Mouse (Mus musculus) mesoderm, embryonic 11.5 days (tissue): Measurements from ENCODE around the gene Mkks.

Source experiments
- DNase-seq: peaks from one replicate; pipeline ENCODE4 v3.0.0-alpha.2; 2012; ENCODE audit warnings: low read depth, low spot score

The Mkks gene

DNA sequence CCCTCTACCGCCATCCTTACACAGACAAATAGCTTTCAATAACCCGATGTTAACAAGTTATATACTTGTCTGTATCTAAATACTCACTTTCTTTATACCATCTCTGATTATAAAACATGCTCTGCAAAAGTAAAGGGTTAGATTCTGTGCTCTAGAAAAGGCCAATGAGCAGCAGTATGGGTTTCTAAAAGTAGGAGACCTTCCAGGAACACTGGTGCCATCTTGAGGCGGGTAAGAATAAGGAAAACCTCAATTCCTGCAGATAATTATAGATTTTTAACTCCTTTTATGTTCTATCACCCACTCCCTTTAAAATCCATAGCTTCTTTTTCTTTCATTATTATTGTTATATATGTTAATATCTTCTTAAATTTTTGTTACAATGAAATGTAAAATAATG, 55.3 kb downstream of the Mkks start:
- no peak for DNase-seq

DNA sequence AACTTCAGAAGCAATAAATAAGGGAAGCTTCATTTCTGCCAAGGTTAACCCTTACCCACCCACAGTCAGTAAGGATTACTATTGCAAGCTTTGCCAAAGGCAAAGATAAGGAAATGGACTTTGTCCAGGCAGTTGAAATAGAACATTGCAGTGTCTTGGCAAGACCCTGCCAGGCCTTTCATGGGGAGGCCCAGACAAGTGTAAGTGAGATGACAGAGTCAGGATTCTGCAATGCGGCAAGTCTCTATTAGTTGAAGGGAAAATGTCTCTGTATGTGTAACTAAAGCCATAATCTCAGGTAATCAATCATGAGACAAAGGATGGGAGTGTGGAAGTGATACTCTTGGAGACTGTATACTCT, 56.5 kb downstream of the Mkks start:
- DNase-seq: no peak

DNA sequence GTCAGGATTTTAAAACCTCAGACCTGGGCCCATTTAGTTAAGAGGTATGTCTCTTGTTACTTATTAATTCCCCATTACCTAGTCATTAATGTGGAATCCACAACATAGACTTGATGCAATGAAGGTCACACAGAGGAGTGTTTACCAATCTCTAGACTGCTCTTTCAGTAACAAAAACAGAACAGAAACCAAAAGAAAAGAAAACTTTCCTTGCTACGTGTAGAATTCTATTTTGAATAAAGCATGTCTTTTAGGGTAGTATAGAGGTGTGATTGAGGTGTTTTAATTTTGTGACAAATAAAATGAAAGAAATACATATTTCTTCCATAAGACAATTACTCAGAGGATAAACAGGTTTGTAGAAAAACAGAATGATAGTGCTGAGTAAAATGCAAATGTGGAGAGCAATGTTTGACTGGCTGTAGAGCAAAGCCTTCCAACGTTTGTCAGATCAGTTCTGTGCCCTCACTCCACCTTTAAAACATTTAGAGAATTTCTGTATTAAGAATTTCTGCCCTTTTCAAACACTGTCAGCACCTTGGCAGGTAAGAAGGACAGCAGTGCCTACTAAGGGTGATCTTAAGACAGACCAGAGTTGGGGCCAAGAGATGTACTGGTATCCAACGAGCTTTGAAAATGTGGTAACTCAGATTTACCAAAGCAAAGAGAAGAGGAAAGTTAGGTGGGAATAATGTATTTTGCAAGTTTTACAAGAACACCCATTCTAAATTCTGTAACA, 57.0 kb downstream of the Mkks start:
- no peak for DNase-seq

DNA sequence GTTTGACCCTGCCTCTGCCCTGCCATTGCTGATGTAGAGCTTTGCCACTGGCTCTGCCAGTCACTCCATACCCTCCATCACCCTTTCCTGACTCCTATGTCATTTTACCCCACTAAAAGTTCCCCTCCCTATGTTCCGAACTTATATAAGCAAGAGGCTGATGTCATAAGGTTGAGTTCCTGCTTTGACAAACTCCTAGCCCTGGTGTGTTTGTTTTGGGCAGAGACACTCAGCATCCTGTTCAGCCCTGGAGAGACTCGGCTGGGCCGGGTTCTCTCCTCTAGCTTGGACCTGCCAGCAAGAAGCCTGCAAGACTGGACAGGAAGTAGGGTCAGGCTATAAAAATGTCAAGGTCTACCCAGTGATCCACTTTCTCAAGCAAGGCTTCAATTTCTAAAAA, 58.3 kb downstream of the Mkks start:
- no peak for DNase-seq

DNA sequence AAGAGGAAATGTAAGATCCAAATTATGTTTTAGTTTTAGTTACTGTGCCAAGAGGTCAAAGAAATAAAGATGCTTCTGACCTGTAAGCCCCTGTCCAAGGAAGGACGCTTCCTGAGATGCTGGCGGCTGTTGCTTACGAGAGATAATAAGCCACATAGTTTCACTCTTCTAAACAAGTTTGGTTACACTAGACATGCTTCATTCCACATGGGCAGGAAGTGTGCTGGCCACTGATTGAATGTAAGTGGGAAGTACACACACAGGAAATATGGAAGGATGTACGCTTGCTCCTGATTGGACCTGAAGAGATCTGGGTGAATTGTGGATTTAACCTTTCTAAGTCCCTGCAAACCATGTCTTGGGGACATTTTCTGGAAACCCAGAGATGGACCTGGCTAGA, 63.6 kb downstream of the Mkks start:
- DNase-seq: no peak
